Mouse (Mus musculus) spleen, postnatal 10 days (tissue): Measurements from ENCODE around the gene Prpf18.
"Not testable (repeated sequence)": the region's sequence is repeated elsewhere in the genome, so short reads cannot be mapped to it uniquely, and the experiment has no call there.

Source experiments
- DNase-seq, 2 experiments: peaks; one replicate each; pipeline ENCODE4 v3.0.0; 2021 to 2022; ENCODE audit warnings: low spot score in 2 of 2

Gene Prpf18

GRCm38 (mm10) chr2:4614276-4614929 lies 37.5 kb downstream of the Prpf18 start:
- not testable (repeated sequence) for DNase-seq

GRCm38 (mm10) chr2:4611704-4612103 lies 40.2 kb downstream of the Prpf18 start:
- DNase-seq = no peak

GRCm38 (mm10) chr2:4611295-4611694 lies 40.6 kb downstream of the Prpf18 start:
- DNase-seq = no peak

- DNase-seq = no peak
Observed at GRCm38 (mm10) chr2:4609433-4609832, 42.5 kb downstream of the Prpf18 start.

- no peak for DNase-seq
Observed at GRCm38 (mm10) chr2:4608253-4608652, 43.7 kb downstream of the Prpf18 start.

- DNase-seq = no peak
Observed at GRCm38 (mm10) chr2:4606559-4606958, 45.4 kb downstream of the Prpf18 start.

GRCm38 (mm10) chr2:4603361-4603945 lies 48.5 kb downstream of the Prpf18 start:
- DNase-seq = no peak

GRCm38 (mm10) chr2:4601034-4601890 lies 50.7 kb downstream of the Prpf18 start:
- peak; percentile 22 to 62 for DNase-seq

- DNase-seq = no peak
Observed at GRCm38 (mm10) chr2:4596992-4597391, 54.9 kb downstream of the Prpf18 start.

GRCm38 (mm10) chr2:4593878-4594387 lies 58.0 kb downstream of the Prpf18 start:
- DNase-seq = no peak

GRCm38 (mm10) chr2:4593433-4593832 lies 58.5 kb downstream of the Prpf18 start:
- peak in 1 of 2 experiments; percentile 57 for DNase-seq

- no peak for DNase-seq
Observed at GRCm38 (mm10) chr2:4592666-4593065, 59.2 kb downstream of the Prpf18 start.

- DNase-seq = no peak
Observed at GRCm38 (mm10) chr2:4591647-4592046, 60.3 kb downstream of the Prpf18 start.

GRCm38 (mm10) chr2:4587685-4588409 lies 64.1 kb downstream of the Prpf18 start:
- DNase-seq = no peak

GRCm38 (mm10) chr2:4586245-4586644 lies 65.7 kb downstream of the Prpf18 start:
- DNase-seq = no peak

GRCm38 (mm10) chr2:4584252-4584651 lies 67.7 kb downstream of the Prpf18 start:
- DNase-seq = no peak

GRCm38 (mm10) chr2:4582930-4583329 lies 69.0 kb downstream of the Prpf18 start:
- no peak for DNase-seq

- no peak for DNase-seq
Observed at GRCm38 (mm10) chr2:4580666-4581065, 71.2 kb downstream of the Prpf18 start.

- DNase-seq = no peak
Observed at GRCm38 (mm10) chr2:4579357-4580068, 72.4 kb downstream of the Prpf18 start.

GRCm38 (mm10) chr2:4578291-4578690 lies 73.6 kb downstream of the Prpf18 start:
- DNase-seq = no peak

GRCm38 (mm10) chr2:4575975-4576374 lies 75.9 kb downstream of the Prpf18 start:
- no peak for DNase-seq
